Mouse (Mus musculus) liver, postnatal 0 days (tissue): ENCODE data around the gene Gm14214. TPM values are rescaled to one million over a fixed set of nuclear protein-coding genes. Genes with fewer than 3 reads are reported as not detected.
A peak's percentile ranks its signal among the peaks of the same experiment; 100 is the strongest.

ENCODE experiments used
- ATAC-seq: fragments of 200-750 bp; cut with Nextera tagmentation; 2 replicates; pipeline ENCODE4 v1.8.0; 2017; ENCODE audit warnings: mild to moderate bottlenecking, moderate library complexity
- DNase-seq: peaks from one replicate; pipeline ENCODE4 v3.0.0-alpha.2; 2016
- H3K27ac ChIP-seq: fragments of 300-500 bp; sonication (generic); 2 replicates; pipeline ENCODE4 v1.5.1; 2014; ENCODE audit warnings: antibody characterized with exemption, moderate library complexity, mild to moderate bottlenecking, low read depth
- H3K27me3 ChIP-seq: fragments of 300-500 bp; sonication (generic); 2 replicates; pipeline ENCODE4 v1.6.1; 2014; ENCODE audit warnings: low read length, control low read depth, mixed read lengths; ENCODE audit not compliant: insufficient read depth
- H3K36me3 ChIP-seq: fragments of 300-500 bp; sonication (generic); replicated peaks from 2 replicates; pipeline ENCODE4 v1.6.1; 2014; ENCODE audit warnings: mild to moderate bottlenecking, control low read depth, low read length, moderate library complexity, mixed read lengths; ENCODE audit not compliant: insufficient read depth
- H3K4me1 ChIP-seq: fragments of 300-500 bp; sonication (generic); 2 replicates; pipeline ENCODE4 v1.6.1; 2014; ENCODE audit warnings: antibody characterized with exemption, mild to moderate bottlenecking, control low read depth; ENCODE audit not compliant: insufficient read depth
- H3K4me2 ChIP-seq: fragments of 300-500 bp; sonication (generic); 2 replicates; pipeline ENCODE4 v1.6.1; 2014; ENCODE audit warnings: low read depth, mild to moderate bottlenecking, low read length, moderate library complexity, mixed read lengths
- H3K4me3 ChIP-seq: fragments of 300-500 bp; sonication (generic); 2 replicates; pipeline ENCODE4 v1.5.1; 2014; ENCODE audit warnings: low read depth, low read length
- H3K9ac ChIP-seq: fragments of 300-500 bp; sonication (generic); replicated peaks from 2 replicates; pipeline ENCODE4 v1.6.1; 2014; ENCODE audit warnings: mild to moderate bottlenecking, moderate library complexity
- H3K9me3 ChIP-seq: fragments of 300-500 bp; sonication (generic); 2 replicates; pipeline ENCODE4 v1.6.1; 2016; ENCODE audit warnings: mild to moderate bottlenecking, control low read depth, low read length, mixed read lengths
- CTCF ChIP-seq: sonication (generic); IDR thresholded peaks from 2 replicates; pipeline ENCODE4 v1.5.1; 2016; ENCODE audit warnings: antibody characterized with exemption, low read depth
- EP300 ChIP-seq: IDR thresholded peaks from 2 replicates; pipeline ENCODE4 v1.6.1; 2016; ENCODE audit warnings: antibody characterized with exemption, low read depth, mild to moderate bottlenecking
- WGBS: fragments of 180-500 bp; shearing (Covaris S2); extraction: QIAGEN DNeasy Blood & Tissue Kit; methylation state at CpG from one replicate; pipeline ENCODE4 v1.1.7; 2014; ENCODE audit not compliant: insufficient replicate concordance; 5-methylcytosine and 5-hydroxymethylcytosine counted together
- polyA plus RNA-seq: library from polyadenylated mRNA; unstranded; fragments of >200 nt; fragmentation: Nextera tagmentation; extraction: Ambion mirVana; gene quantifications from 2 replicates; pipeline ENCODE4 v1.2.1, GENCODE M21; 2015

Gm14214 gene
- polyA plus RNA-seq, 1 experiment from 2014 or later = not detected

DNA sequence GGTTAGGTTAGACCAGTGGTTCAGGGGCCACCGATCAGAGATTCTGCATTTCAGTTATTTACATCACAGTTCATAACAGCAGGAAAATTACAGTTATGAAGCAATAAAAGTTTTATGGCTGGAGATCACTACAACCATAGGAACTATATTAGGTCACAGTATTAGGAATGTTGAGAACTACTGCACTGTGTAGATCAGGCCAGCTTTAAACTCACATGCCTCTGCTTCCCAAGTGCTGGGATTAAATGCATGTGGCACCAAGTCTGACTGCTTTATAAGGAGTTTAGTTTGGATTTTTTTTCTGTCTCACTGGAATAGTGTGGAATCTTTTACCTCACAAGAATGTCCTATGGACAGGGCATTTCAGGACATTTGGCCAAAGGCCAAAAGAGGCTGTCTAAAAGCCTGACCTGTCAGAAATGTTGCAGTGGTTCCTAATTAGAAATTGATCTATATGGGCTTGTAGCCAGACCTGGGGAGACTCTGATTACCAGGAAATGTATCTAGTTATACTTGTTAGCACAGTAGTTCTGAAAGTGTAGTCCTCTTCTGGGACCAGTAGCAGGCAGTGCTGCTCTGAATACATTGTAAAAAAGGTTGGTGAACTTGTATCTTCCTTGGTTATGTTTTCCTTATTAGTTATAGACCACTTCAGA lies 39.4 kb upstream of the Gm14214 start:
- H3K4me1 ChIP-seq = peaks cover 15% of the 10 kb centered on the region
- no peaks in the 10 kb centered on the region for H3K9me3 ChIP-seq
- 85% methylated on average over 1 of the region's 1 CpGs for WGBS
- H3K27ac ChIP-seq = no peak overlapping the region
- H3K4me3 ChIP-seq = no peak overlapping the region
- peak; percentile 43; the same call in 1 of the 2 replicates for ATAC-seq
- H3K9ac ChIP-seq = no peak overlapping the region
- no peak for TF ChIP-seq EP300
- peak; percentile 31 for TF ChIP-seq CTCF
- DNase-seq = peak; percentile 54
- H3K36me3 ChIP-seq = no peaks in the 10 kb centered on the region
- no peak overlapping the region for H3K4me2 ChIP-seq
- H3K27me3 ChIP-seq = no peaks in the 10 kb centered on the region

DNA sequence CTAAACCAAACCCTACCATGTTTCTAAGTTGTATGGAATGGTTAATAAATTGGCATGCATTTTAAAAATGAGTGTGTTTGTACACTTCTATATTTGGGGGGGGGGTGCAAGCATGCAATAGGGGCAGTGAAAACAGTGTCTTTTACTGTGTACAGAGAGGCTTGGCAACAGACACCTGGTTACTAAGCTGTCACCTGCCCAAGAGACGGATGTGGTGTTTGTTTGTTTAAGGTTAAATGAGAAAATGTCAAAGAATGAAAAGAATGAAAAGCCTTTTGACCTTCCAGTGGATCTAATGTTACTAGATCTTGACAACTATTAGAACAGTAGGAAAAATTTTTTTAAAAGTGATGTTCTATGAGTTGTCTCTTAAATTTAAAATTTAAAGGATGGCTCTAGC lies 37.9 kb upstream of the Gm14214 start:
- no peak overlapping the region for H3K9ac ChIP-seq
- H3K27ac ChIP-seq = no peak overlapping the region
- no peaks in the 10 kb centered on the region for H3K27me3 ChIP-seq
- H3K4me3 ChIP-seq = no peak overlapping the region
- TF ChIP-seq EP300 = no peak
- TF ChIP-seq CTCF = no peak
- H3K9me3 ChIP-seq = no peaks in the 10 kb centered on the region
- ATAC-seq = no peak
- H3K36me3 ChIP-seq = no peaks in the 10 kb centered on the region
- peaks cover 15% of the 10 kb centered on the region for H3K4me1 ChIP-seq
- no peak for DNase-seq
- no peak overlapping the region for H3K4me2 ChIP-seq
- 60% methylated on average over 1 of the region's 1 CpGs for WGBS

DNA sequence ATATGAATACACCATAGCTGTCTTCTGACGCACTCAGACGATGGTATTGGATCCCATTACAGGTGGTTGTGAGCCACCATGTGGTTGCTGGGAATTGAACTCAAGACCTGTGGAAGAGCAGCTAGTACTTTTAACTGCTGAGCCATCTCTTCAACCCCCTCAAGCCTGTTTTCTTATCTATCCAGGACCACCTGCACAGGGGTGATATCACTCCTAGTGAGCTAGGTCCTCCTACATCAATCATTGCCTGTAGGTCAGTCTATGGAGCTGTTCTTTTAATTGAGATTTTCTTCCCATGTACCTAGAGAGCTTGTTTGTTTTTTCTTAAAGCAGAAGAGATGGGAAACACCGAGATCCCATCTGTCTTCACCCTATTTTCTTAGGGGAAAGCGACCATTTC lies 34.0 kb upstream of the Gm14214 start:
- TF ChIP-seq EP300 (0 out of 2 replicates have a peak, but pooled peaks have one; percentile 14), CTCF (no peak)
- Histone ChIP-seq H3K9ac (no peak overlapping the region), H3K36me3 (no peaks in the 10 kb centered on the region; the same call in 1 of the 2 replicates), H3K9me3 (no peaks in the 10 kb centered on the region), H3K4me3 (no peak overlapping the region), H3K27ac (no peak overlapping the region), H3K4me2 (no peak overlapping the region), H3K4me1 (peaks cover 14% of the 10 kb centered on the region), H3K27me3 (no peaks in the 10 kb centered on the region)
- ATAC-seq (no peak), DNase-seq (no peak)
- 69% methylated on average over 4 of the region's 4 CpGs for WGBS

DNA sequence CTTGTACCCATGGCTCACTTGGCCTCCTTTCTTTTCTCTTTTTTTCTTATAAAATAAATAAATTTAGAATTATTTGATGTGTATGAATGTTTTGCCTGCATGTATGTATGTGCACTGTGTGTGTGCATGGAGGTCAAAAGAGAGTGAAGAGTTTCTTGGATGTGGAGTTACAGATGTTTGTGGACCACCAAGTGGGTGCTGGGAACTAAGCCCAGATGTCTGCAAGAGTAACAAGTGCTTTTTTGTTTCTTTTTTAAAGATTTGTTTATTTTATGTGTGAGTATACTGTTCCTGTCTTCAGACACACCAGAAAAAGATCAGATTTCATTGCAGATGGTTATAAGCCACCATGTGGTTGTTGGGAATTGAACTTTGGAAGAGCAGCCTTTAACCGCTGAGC lies 33.5 kb upstream of the Gm14214 start:
- ATAC-seq (no peak), DNase-seq (no peak)
- TF ChIP-seq CTCF = no peak
- no peak for TF ChIP-seq EP300
- no peaks in the 10 kb centered on the region for H3K27me3 ChIP-seq
- no peak overlapping the region for H3K4me2 ChIP-seq
- no peaks in the 10 kb centered on the region; the same call in 1 of the 2 replicates for H3K36me3 ChIP-seq
- no peak overlapping the region for H3K4me3 ChIP-seq
- no peak overlapping the region for H3K9ac ChIP-seq
- H3K4me1 ChIP-seq = peaks cover 16% of the 10 kb centered on the region
- WGBS = 97% methylated on average over 1 of the region's 1 CpGs
- no peaks in the 10 kb centered on the region for H3K9me3 ChIP-seq
- no peak overlapping the region for H3K27ac ChIP-seq

DNA sequence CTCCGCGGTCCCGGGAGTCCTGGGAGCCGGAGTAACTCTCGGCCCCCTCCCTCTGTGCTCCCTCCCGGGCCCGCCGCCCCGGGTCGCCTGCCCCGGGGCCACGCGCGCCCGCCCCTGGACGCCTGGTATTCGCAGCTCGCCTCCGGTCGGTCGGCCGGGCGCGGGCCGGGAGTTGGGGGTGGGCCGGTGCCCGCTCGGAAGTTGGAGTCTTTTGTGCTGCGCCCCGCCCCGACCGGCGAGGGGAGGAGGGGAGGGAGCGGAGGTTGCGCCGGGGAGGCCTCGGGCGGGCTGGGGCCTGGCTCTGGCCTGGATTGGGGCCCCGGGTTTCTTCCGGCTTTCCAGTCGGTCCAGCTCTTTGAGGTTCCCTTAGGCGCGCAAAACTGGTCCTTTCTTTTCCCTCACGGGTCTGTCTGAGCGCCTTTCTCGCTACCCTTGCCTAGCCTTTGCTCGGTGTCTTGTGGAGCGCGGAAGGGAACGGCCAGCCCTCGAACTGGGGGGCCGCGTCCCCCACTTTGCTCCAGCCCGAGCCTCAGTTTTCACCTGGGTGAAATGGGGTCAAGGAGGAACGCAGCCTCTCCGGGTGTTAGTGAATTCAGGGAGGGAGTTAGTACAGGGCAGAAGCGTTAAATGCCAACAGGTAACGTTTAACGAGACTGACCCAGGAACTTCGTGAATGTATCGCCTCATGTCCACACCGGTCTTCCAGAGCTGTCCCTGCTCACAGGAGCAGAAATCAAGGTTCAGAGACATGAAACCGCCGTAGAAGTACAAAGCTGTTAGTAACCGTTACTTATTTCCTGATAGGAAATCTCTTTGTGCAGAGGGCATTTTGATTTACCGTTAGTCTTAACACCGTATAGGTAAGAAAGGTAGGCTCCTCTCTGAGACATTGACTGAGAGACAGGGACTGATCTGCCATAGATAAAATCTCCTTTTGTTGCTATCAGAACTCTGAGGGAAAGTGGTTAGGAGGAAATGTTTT lies 22.1 kb upstream of the Gm14214 start:
- DNase-seq (peak; percentile 87), ATAC-seq (peak; percentile 32)
- no peaks in the 10 kb centered on the region for H3K9me3 ChIP-seq
- peaks cover 8% of the 10 kb centered on the region; the same call in 1 of the 2 replicates for H3K36me3 ChIP-seq
- peak overlapping the region; percentile 87 for H3K4me3 ChIP-seq
- peak overlapping the region; percentile 99 for H3K27ac ChIP-seq
- H3K27me3 ChIP-seq = no peaks in the 10 kb centered on the region
- H3K4me1 ChIP-seq = peaks cover 36% of the 10 kb centered on the region
- peak overlapping the region; percentile 97 for H3K9ac ChIP-seq
- H3K4me2 ChIP-seq = peak overlapping the region; percentile 66
- TF ChIP-seq EP300 (no peak), CTCF (no peak)
- WGBS = under 1% methylated on average over 57 of the region's 67 CpGs
